Mouse (Mus musculus) lung, embryonic 16.5 days (tissue): ENCODE data around the gene Smarcal1. TPM values are rescaled to one million over a fixed set of nuclear protein-coding genes. Genes with fewer than 3 reads are reported as not detected.
A peak's percentile ranks its signal among the peaks of the same experiment; 100 is the strongest.

Experiments
- ATAC-seq: fragments of 200-750 bp; cut with Nextera tagmentation; 2 replicates; pipeline ENCODE4 v1.8.0; 2017; ENCODE audit warnings: low read depth, mild to moderate bottlenecking, moderate library complexity
- H3K27ac ChIP-seq: fragments of 300-500 bp; sonication (generic); 2 replicates; pipeline ENCODE4 v1.5.1; 2014; ENCODE audit warnings: mild to moderate bottlenecking, control low read depth, low read length
- H3K27me3 ChIP-seq: fragments of 300-500 bp; sonication (generic); 2 replicates; pipeline ENCODE4 v1.6.1; 2014; ENCODE audit warnings: low read depth, low read length, mixed read lengths; ENCODE audit not compliant: control insufficient read depth, insufficient read depth
- H3K36me3 ChIP-seq: fragments of 300-500 bp; sonication (generic); 2 replicates; pipeline ENCODE4 v1.6.1; 2014; ENCODE audit warnings: low read length; ENCODE audit not compliant: control insufficient read depth, insufficient read depth
- H3K4me1 ChIP-seq: fragments of 300-500 bp; sonication (generic); replicated peaks from 2 replicates; pipeline ENCODE4 v1.6.1; 2014; ENCODE audit warnings: low read length, mixed read lengths; ENCODE audit not compliant: control insufficient read depth, insufficient read depth
- H3K4me2 ChIP-seq: fragments of 300-500 bp; sonication (generic); 2 replicates; pipeline ENCODE4 v1.6.1; 2014; ENCODE audit warnings: low read depth, low read length, control low read depth
- H3K4me3 ChIP-seq: fragments of 300-500 bp; sonication (generic); 2 replicates; pipeline ENCODE4 v1.5.1; 2014; ENCODE audit warnings: mild to moderate bottlenecking, low read length, control low read depth
- H3K9ac ChIP-seq: fragments of 300-500 bp; sonication (generic); 2 replicates; pipeline ENCODE4 v1.6.1; 2014; ENCODE audit warnings: low read length, control low read depth
- H3K9me3 ChIP-seq: fragments of 300-500 bp; sonication (generic); 2 replicates; pipeline ENCODE4 v1.6.1; 2016; ENCODE audit warnings: low read length; ENCODE audit not compliant: control insufficient read depth
- WGBS: fragments of 180-500 bp; shearing (Covaris S2); extraction: QIAGEN DNeasy Blood & Tissue Kit; methylation state at CpG from one replicate; pipeline ENCODE4 v1.1.7; 2014; 5-methylcytosine and 5-hydroxymethylcytosine counted together
- polyA plus RNA-seq: library from polyadenylated mRNA; unstranded; fragments of >200 nt; fragmentation: Nextera tagmentation; extraction: Ambion mirVana; gene quantifications from 2 replicates; pipeline ENCODE4 v1.2.1, GENCODE M21; 2015

Smarcal1 gene
- polyA plus RNA-seq, 1 experiment from 2014 or later = 27.4 TPM

GRCm38 (mm10) chr1:72635221-72635620 is 52.2 kb downstream of the Smarcal1 start:
- Histone ChIP-seq H3K27ac (no peak overlapping the region), H3K9ac (no peak overlapping the region), H3K9me3 (peaks cover under 1% of the 10 kb centered on the region; the same call in 1 of the 2 replicates), H3K36me3 (peaks cover 16% of the 10 kb centered on the region), H3K4me3 (no peak overlapping the region), H3K4me2 (no peak overlapping the region), H3K4me1 (no peaks in the 10 kb centered on the region), H3K27me3 (no peaks in the 10 kb centered on the region)
- no peak for ATAC-seq
- WGBS = 50% methylated on average over 5 of the region's 5 CpGs

- peaks cover 4% of the 10 kb centered on the region; the same call in 1 of the 2 replicates for H3K9me3 ChIP-seq
- H3K4me2 ChIP-seq = peak overlapping the region; percentile 61
- no peaks in the 10 kb centered on the region for H3K36me3 ChIP-seq
- no peak overlapping the region for H3K27ac ChIP-seq
- WGBS = 38% methylated on average over 49 of the region's 49 CpGs
- no peaks in the 10 kb centered on the region for H3K27me3 ChIP-seq
- ATAC-seq = peak; percentile 59; the same call in 1 of the 2 replicates
- no peaks in the 10 kb centered on the region for H3K4me1 ChIP-seq
- H3K9ac ChIP-seq = peak overlapping the region; percentile 35; the same call in 1 of the 2 replicates
- peak overlapping the region; percentile 42 for H3K4me3 ChIP-seq
These were observed 57.8 kb downstream of the Smarcal1 start for GRCm38 (mm10) chr1:72640658-72641410.

GRCm38 (mm10) chr1:72673070-72673469 is 90.0 kb downstream of the Smarcal1 start:
- Histone ChIP-seq H3K36me3 (no peaks in the 10 kb centered on the region), H3K27ac (peak overlapping the region; percentile 44; the same call in 1 of the 2 replicates), H3K9me3 (no peaks in the 10 kb centered on the region), H3K4me2 (no peak overlapping the region), H3K27me3 (no peaks in the 10 kb centered on the region), H3K9ac (no peak overlapping the region), H3K4me3 (no peak overlapping the region), H3K4me1 (no peaks in the 10 kb centered on the region)
- WGBS = 16% methylated on average over 3 of the region's 3 CpGs
- peak; percentile 95 for ATAC-seq

Other genes starting within 250 kb of the Smarcal1 start
- 0.03 and 0.10 TPM in 2 replicates for gene March4, start 46.3 kb upstream of the Smarcal1 start, polyA plus RNA-seq
- gene Ankar, start 117.3 kb downstream of the Smarcal1 start, polyA plus RNA-seq = not detected in 2 replicates
- 1,850 and 1,937 TPM in 2 replicates for gene Rpl37a, start 128.0 kb downstream of the Smarcal1 start, polyA plus RNA-seq
- 213 and 233 TPM in 2 replicates for gene Igfbp2, start 241.3 kb downstream of the Smarcal1 start, polyA plus RNA-seq